Mouse (Mus musculus) gastrocnemius, postnatal 25 days (tissue): ENCODE measurements around the gene Polk. TPM values are rescaled to one million over a fixed set of nuclear protein-coding genes. Genes with fewer than 3 reads are reported as not detected.

Source experiments
- DNase-seq: peaks from one replicate; pipeline ENCODE4 v3.0.0; 2022
- total RNA-seq, 2 experiments: library from RNA; stranded (reverse); gene quantifications; 1 replicate in 1 of 2; 2 replicates in 1 of 2; pipeline ENCODE4 v1.2.3; 2021

The Polk gene
- total RNA-seq, 2 experiments from 2014 or later: 3.3 to 3.7 TPM

- no peak for DNase-seq
Measured at GRCm38 (mm10) chr13:96529542-96529941, 12.8 kb downstream of the Polk start.

- no peak for DNase-seq
Measured at GRCm38 (mm10) chr13:96528776-96529175, 13.6 kb downstream of the Polk start.

DNA sequence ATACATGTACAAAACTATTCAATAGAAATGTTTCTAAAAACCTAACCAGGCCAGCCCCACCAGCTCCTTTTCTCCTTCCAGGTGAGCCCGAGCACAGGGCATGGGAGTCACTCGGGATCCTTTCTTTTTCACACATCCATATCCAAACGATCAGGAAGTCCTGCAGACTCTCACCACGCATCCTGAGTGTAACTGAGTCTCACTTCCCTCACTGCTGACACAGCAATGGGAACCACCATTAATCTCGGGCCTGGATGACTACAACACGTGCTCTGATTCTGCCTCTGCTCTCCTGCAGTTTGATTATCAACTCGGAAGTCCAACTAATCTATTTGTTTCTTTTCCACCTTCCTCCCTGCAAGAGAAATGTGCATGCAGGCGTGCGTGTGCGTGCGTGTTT lies 14.5 kb downstream of the Polk start:
- no peak for DNase-seq

DNA sequence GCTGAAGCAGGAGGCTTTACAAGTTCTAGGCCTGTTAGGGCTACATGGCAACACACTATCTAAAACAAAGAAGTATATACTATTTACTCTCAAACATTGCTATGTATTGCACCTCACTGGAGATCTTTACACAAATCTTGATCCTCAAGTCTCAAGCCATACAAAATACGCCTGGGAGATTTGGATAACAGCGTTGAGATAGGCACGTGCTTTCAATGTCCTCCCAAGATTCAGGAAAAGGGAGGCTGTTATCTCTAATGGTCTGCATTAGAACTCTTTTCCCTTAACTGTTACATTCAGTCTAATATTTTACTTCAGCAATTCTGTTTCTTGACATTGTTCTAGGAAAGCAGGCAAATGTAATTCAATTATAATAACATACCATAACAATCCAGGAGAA lies 15.4 kb downstream of the Polk start:
- no peak for DNase-seq

DNA sequence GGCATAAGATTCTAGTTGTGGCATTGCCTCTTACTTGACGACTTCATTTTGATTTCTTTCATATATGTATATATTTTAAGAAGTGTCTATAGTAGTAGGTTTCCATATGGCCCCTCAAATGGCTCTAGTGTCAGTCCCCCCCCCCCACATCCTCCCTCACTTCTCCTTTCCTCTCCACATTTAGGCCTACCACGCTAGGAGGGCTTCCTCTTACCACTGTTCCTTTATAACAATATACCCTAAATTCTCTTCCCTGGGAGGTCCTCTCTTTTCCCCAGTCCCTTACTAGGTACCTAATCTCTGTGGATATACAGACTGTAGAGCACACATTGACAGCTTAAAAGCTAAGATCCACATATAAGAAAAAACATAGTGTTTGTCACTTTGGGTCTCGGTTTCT lies 21.1 kb downstream of the Polk start:
- no peak for DNase-seq

GRCm38 (mm10) chr13:96517335-96517734 lies 25.0 kb downstream of the Polk start:
- DNase-seq: no peak

GRCm38 (mm10) chr13:96516249-96516648 lies 26.1 kb downstream of the Polk start:
- DNase-seq: no peak

- no peak for DNase-seq
Measured at GRCm38 (mm10) chr13:96514154-96514942, 28.0 kb downstream of the Polk start.

DNA sequence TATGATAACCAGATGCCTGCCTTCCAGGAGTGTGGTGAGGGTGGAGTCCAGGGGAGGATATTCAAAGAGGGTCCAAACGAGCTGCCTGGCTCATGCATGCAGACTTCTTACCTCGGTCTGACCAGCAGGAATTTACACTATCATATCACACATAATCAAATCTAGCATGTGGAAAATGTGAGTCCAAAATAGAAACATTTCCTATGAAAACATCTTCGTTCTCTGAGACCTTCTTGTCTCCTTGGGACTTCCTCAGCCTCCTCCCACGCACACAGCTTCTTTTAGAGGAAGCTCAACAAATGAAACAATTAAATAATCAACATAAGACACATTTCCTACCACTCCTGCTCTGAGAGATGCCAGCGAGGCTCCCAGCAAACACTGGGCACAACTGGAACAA lies 30.5 kb downstream of the Polk start:
- DNase-seq: no peak

DNA sequence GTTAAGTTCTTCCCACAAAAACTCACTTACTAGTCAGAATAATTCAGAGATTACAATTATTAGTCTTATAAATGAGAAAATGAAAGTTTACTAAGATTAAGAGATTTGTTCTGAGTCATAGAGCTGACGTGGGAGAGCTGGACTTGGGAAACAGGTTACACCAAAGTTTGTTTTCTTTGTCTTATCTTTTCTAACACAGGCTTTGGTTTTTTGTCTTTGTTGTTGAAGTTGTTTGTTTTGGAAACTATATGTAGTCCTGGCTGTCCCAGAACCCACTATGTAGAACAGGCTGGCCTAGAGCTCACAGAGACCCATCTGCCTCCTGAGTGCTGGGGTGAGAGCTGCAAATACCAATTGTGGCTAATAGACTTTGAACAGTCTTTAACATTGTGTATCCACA lies 31.1 kb downstream of the Polk start:
- no peak for DNase-seq

DNA sequence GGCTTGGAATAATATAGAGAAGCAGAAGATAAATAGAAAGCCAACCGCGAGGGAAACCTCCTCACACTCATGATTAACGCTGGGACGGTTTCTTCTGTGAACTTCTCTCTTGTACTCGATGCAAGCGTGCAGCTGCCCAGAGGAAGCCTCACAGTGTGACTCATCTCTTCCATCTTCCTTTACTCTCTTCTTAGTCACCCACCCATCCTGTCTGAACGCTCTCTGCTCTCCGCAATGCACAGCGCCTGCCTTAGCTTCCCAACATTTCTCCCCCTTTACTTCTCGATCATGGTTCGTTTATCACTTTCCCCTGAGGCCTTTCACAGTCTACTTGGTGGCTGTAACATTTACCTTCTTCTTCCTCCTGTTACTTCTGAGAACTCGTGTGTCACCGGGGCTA lies 31.7 kb downstream of the Polk start:
- no peak for DNase-seq

GRCm38 (mm10) chr13:96507541-96507940 lies 34.8 kb downstream of the Polk start:
- DNase-seq: no peak

GRCm38 (mm10) chr13:96506313-96506712 lies 36.1 kb downstream of the Polk start:
- DNase-seq: no peak

- DNase-seq: no peak
Measured at GRCm38 (mm10) chr13:96505661-96506060, 36.7 kb downstream of the Polk start.

- no peak for DNase-seq
Measured at GRCm38 (mm10) chr13:96499891-96500290, 42.5 kb downstream of the Polk start.

- DNase-seq: no peak
Measured at GRCm38 (mm10) chr13:96496630-96497029, 45.7 kb downstream of the Polk start.

GRCm38 (mm10) chr13:96490433-96490832 lies 51.9 kb downstream of the Polk start, which contains the start of gene Gm17622:
Gene Gm17622 (plus strand): TSS chr13:96490733.
- no peak for DNase-seq

DNA sequence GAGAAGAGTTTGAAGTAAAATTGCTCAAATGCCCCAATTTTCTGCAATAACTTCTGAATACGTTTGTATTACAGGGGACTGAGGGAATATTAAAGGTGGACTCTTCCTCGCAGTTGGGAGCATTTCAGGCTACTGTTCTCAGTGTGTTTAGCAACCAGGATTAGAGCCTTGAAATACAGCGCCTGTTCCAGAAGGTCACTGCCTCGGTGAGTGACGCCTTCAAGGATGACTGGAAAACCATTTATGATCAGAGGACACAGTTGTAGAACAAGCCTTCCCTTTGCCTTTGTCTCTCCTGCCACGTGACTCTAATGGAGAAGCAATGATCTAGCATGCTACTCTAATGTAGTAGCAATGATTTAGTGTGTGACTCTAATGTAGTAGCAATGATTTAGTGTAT lies 54.4 kb downstream of the Polk start:
- no peak for DNase-seq

- no peak for DNase-seq
Measured at GRCm38 (mm10) chr13:96487230-96487629, 55.1 kb downstream of the Polk start.

- no peak for DNase-seq
Measured at GRCm38 (mm10) chr13:96478991-96479390, 63.4 kb downstream of the Polk start.

DNA sequence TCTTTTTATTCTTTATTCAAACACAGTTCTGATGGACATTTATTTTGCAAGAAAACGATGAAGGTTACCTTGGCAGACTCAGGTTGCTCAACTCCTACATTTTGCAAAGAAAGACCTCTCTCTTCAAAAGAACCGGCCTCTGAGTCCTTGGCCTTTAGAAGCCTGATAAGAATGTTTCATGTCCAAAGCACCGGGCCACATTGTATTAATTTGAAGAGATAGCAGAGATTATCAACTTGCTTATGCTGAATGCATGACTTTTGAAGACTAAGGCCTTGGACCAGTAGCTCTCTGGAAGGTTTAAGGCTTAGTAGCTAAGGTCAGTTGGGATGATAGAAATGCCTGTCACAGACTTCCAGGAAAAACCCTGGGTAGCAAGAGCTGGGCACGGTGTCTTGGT lies 65.2 kb downstream of the Polk start:
- DNase-seq: no peak

DNA sequence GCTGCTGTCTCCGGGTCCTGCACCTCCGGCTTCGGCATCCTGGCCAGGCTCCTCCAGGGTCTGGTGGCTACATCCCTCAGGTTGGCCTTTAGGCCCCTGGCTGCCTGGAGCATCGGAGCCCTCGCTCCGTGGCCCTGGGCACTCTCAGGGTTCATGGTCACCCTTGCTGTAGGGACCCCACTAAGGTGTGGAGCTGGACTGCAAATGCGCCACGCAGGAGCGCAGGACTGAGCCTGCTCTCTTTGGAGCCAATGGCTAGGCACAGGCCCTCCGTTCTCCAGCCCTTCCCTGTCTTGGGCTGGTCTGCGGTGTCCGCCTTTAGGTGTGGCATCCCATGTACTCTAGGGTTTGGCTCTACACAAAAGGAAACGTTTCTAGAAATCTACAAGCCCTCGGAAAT lies 71.4 kb downstream of the Polk start, which contains the start of gene Ankdd1b:
Gene Ankdd1b, minus strand, starts transcription at position 242 of the 400 bp plus-strand sequence.
- no peak for DNase-seq

DNA sequence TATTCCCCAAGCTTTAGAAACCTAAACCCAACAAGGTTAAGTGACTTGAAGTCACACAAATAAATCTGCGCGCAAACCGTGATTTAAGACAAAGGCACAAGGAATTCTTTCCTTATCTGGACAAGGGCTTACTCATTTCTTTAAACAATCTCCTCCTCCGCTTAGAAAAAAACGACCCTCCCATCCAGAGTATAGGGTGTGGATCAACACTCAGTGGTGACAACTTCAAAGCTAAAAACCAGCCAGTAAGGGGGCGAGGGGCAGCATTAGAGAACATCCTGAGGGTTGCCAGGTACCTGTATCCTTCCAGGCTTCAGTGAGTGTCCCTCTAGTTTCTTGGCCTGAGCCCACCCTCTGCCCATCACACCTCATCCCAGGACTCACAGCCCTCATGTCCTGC lies 71.8 kb downstream of the Polk start:
- DNase-seq: no peak

- DNase-seq: no peak
Measured at GRCm38 (mm10) chr13:96468678-96469077, 73.7 kb downstream of the Polk start.
